Mouse (Mus musculus): ENCODE measurements around the gene Olfr644. TPM values are rescaled to one million over a fixed set of nuclear protein-coding genes. Genes with fewer than 3 reads are reported as not detected.

The Olfr644 gene
- not detected in 2 replicates for total RNA-seq (2023)

DNA sequence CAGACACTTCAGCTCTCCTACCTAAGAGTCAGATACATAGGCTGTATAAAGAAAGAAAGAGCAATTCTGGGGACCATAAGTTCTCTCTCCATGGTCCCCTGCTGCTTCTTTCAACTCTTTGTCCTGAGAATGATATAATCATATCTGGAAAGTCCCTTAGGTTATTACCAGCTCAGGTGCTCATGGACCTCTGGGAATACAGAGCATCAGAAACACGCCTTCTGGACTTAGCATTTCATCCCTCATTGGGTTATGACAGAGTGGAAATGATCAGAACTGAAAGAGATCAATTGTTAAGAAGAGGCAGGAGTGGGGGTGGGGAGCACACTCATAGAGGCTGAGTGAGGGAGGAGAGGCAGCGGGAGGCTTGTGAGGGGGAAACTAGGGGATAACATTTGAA, at the start of gene Olfr644:
TSS of gene Olfr644 (minus strand) at position 101 of the 400 bp plus-strand sequence.

DNA sequence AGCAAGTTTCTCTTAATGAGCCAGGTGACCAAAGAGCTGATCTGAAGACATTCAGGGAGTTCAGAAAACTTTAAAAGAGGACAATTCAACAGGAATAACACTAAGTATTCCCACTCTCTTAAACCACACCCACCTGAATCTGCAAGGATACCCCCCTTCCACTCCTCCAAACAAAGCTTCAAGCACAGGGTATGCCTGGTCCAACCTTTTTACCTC, 33.0 kb upstream of the Olfr644 start, which contains the start of gene Olfr646:
TSS of gene Olfr646 (plus strand) at position 117 of the 216 bp plus-strand sequence.

DNA sequence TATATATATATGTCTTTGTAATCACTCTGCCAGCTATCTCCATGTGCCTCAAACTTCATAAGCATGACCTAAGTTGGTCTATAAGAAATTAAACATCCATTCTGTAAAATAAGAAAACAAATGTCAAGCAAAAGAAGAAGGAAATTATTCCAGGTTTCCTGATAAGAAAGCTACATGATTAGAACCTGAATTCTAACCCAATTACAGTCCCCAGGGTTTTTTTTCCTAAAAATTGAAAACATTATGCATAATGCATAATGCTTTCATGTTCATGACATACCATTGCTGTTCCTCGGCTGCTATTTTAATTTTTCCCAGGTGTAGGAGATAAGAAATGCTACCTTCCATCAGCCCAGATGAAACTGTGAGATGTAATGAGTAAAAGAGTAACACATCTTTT, 13.7 kb upstream of the Olfr644 start, which contains the start of gene Olfr645:
TSS of gene Olfr645 (minus strand) at position 101 of the 400 bp plus-strand sequence.

DNA sequence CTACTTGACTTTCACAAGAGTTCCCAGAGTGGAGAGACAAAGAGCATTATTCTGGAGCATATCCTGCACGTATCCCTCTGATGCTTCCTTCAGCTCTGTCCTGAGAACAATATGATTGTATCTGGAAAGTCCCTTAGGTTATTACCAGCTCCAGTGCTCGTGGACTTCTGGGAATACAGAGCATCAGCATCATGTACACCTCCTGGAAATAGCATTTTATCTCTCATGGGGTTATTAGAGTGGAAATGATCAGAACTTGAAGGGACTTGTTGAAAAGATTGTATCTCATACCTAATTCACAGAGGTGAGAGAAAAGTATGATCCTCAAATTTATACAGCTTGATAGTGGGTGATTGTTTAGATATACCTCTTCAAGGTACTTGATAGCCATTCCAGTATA, 10.3 kb downstream of the Olfr644 start, which contains the start of gene 4930516K23Rik:
TSS of gene 4930516K23Rik (minus strand) at position 101 of the 400 bp plus-strand sequence.

DNA sequence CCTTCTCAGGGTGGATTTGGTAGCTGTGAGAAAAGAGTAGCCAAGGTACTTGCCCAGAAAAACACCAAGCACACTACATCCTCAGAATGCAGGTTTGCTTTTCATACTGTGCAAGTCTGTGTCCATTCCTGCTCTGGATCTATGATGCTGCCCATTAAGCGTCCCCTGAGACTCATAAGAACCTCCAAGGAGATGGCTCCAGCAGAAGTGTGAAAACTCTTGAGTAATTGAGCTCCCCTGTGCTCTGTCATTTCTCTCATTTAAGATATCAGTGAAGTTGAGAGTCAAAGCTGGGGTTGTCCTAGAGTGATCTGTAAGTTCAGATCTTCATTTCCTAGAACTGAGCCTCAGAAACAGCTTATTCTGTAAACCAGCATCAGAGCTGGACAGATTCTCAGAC, 19.1 kb downstream of the Olfr644 start, which contains the start of gene Olfr642:
TSS of gene Olfr642 (minus strand) at position 101 of the 400 bp plus-strand sequence.

DNA sequence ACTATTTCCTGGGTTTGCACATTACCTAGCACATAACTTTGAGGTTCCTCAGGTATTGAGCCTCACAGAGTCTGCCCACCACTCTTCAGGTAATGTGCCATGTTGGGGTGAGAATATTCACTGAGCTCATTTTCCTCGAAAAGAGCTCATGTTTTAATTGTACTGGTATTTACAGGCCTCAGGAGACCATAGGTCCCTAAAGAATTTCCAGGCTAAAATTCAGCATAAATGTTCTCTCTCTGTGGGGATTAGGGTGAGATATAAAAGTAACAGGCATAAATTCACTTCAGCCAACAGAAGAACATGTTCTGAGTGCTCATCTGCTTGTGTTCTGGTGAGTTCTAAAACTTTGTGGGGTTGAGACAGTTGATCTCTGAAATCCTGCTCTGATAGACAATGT, 36.5 kb downstream of the Olfr644 start, which contains the start of gene Olfr641:
TSS of gene Olfr641 (plus strand) at position 301 of the 400 bp plus-strand sequence.

DNA sequence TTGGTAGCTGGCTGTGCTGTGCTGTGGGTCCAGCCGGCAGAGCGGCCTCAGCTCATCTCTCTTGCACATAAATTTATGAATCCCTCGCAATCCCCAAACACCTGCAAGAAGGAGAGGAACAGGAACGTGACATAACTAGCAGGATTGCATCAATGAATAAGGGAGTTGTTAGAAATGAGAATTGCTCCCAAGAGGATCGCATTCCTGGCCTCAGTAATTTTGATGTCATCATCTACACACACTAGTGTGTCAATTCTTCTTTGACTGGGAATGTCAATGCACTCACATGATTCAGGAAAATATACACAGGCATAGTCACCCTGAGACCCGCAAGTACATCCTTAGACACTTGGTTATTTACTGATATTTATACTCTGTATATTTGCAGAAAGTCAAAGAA, 46.2 kb downstream of the Olfr644 start, which contains the start of gene Olfr640:
TSS of gene Olfr640 (minus strand) at position 101 of the 400 bp plus-strand sequence.

DNA sequence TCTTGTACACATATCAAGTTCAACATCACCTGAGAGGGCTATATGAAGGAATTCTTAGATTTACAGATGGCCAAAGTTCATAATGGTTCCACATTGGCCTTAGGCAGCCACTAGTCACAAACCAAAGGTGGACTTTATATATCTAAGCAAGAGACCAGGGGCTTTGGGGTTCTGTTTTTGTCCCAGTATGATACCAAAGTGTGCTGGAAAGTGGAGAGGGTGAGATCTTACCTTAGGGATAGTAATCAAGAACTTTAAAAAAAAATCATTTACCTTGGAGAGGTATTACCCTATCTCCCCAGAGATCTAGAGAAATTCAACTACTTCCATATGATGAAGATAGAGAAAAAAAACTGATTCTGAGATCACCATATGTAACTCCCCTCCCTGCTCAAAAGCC, 54.5 kb downstream of the Olfr644 start, which contains the start of gene Olfr639:
TSS of gene Olfr639 (minus strand) at position 101 of the 400 bp plus-strand sequence.

Other genes with a start within 250 kb of the Olfr644 start
- gene Hbb-bs, start 243.8 kb downstream of the Olfr644 start, total RNA-seq (2023): 59.0 and 111 TPM in 2 replicates
- gene Hbb-bh2, start 231.3 kb downstream of the Olfr644 start, total RNA-seq (2023): not detected in 2 replicates
- gene Hbb-bh1, start 228.7 kb downstream of the Olfr644 start, total RNA-seq (2023): not detected in 2 replicates
- not detected in 2 replicates for gene Hbb-y, start 218.7 kb downstream of the Olfr644 start, total RNA-seq (2023)
- not detected in 2 replicates for gene Olfr66, start 185.6 kb downstream of the Olfr644 start, total RNA-seq (2023)
- not detected in 2 replicates for gene Olfr64, start 177.4 kb downstream of the Olfr644 start, total RNA-seq (2023)
- gene Olfr65, start 168.4 kb downstream of the Olfr644 start, total RNA-seq (2023): not detected in 2 replicates
- not detected in 2 replicates for gene Olfr631, start 143.0 kb downstream of the Olfr644 start, total RNA-seq (2023)
- gene Olfr632, start 137.5 kb downstream of the Olfr644 start, total RNA-seq (2023): not detected in 2 replicates
- gene Olfr633, start 127.4 kb downstream of the Olfr644 start, total RNA-seq (2023): not detected in 2 replicates
- gene Olfr635, start 100.7 kb downstream of the Olfr644 start, total RNA-seq (2023): not detected in 2 replicates
- gene Olfr638, start 73.1 kb downstream of the Olfr644 start, total RNA-seq (2023): not detected in 2 replicates
- gene Olfr639, start 54.6 kb downstream of the Olfr644 start, total RNA-seq (2023): 0.07 and 0.09 TPM in 2 replicates
- not detected in 2 replicates for gene Olfr640, start 46.3 kb downstream of the Olfr644 start, total RNA-seq (2023)
- gene Olfr641, start 36.4 kb downstream of the Olfr644 start, total RNA-seq (2023): not detected in 2 replicates
- not detected in 2 replicates for gene Olfr642, start 19.2 kb downstream of the Olfr644 start, total RNA-seq (2023)
- gene 4930516K23Rik, start 10.4 kb downstream of the Olfr644 start, total RNA-seq (2023): not detected in 2 replicates
- gene Olfr645, start 13.6 kb upstream of the Olfr644 start, total RNA-seq (2023): not detected in 2 replicates
- gene Olfr646, start 33.0 kb upstream of the Olfr644 start, total RNA-seq (2023): 0.11 TPM in 1 of 2 replicates, not detected in the other
- gene Ubqln5, start 58.0 kb upstream of the Olfr644 start, total RNA-seq (2023): not detected in 2 replicates
- gene Olfr643, start 65.5 kb upstream of the Olfr644 start, total RNA-seq (2023): not detected in 2 replicates
- gene Ubqln3, start 71.4 kb upstream of the Olfr644 start, total RNA-seq (2023): not detected in 2 replicates
- gene Ubqlnl, start 78.7 kb upstream of the Olfr644 start, total RNA-seq (2023): not detected in 2 replicates
- not detected in 2 replicates for gene Olfm5, start 93.0 kb upstream of the Olfr644 start, total RNA-seq (2023)
- gene Olfr648, start 111.5 kb upstream of the Olfr644 start, total RNA-seq (2023): 0.18 TPM in 1 of 2 replicates, not detected in the other
- gene Olfr649, start 124.1 kb upstream of the Olfr644 start, total RNA-seq (2023): not detected in 2 replicates
- 1.9 and 6.6 TPM in 2 replicates for gene Trim6, start 146.9 kb upstream of the Olfr644 start, total RNA-seq (2023)
- gene Trim34a, start 172.6 kb upstream of the Olfr644 start, total RNA-seq (2023): 13.1 and 16.5 TPM in 2 replicates
- 13.6 and 14.6 TPM in 2 replicates for gene Trim5, start 216.2 kb upstream of the Olfr644 start, total RNA-seq (2023)
- 69.1 and 76.5 TPM in 2 replicates for gene Trim12a, start 243.6 kb upstream of the Olfr644 start, total RNA-seq (2023)